Mouse (Mus musculus) T-helper 2 cell (primary cell): Measurements from ENCODE around the gene Lin37.

Experiments
- in situ Hi-C: fragments of 300-600 bp; cut with MboI, MseI; formaldehyde crosslinking; loops from one replicate; pipeline ENCODE4 v1.15.1; 2025; ENCODE audit warnings: high pct_unique_total_duplicates

Lin37 gene

GRCm38 (mm10) chr7:30508061-30508460, 51.6 kb downstream of the Lin37 start:
- in situ Hi-C loops, result loop anchor here (25.0 kb wide), 1 partner anchor 1096 kb away; no protein-coding TSS in a partner anchor
